Mouse (Mus musculus): ENCODE results near the gene Abcg8.
A peak's percentile ranks its signal among the peaks of the same experiment; 100 is the strongest.

Gene Abcg8

DNA sequence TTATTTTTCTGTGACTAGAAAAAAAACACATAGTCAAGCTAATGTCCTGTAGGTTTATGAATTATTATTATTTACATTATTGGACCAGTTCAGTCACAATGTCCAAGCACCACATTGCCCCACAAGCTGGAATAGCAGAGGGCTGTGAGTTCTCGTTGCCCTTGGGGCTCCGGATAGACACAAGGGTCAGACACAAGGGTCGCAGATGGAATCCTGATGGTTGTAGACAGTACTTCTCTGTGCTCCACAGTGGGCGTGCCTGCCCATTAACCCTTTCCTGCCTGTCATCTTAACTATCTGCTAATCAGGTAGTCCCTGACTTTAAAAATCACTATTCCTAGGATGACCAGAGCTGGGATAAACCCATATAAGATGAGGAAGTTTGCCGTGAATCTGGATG lies 17.9 kb upstream of the Abcg8 start:
- no peak for DNase-seq (ENCODE audit: low spot score in 2 of 2)

DNA sequence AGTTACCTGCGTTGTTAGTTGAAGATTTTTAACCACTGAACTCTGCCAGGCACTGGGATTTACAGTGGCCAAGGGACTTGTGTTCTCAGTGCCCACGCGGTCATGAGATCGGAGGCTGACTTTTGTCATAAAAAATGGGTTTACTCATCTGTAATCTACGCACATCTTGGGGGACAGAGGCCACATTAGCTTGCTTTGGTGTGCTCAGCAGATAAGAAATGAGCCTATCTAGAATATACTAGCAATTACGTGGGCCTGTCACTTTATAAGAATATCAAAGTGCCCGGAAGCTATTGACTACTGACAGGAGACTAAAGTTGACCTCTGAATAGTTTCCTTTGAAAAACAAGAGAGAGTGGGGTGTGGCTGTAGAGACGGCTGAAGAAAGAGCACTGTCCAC lies 17.2 kb upstream of the Abcg8 start:
- no peak for DNase-seq (ENCODE audit: low spot score in 2 of 2)

DNA sequence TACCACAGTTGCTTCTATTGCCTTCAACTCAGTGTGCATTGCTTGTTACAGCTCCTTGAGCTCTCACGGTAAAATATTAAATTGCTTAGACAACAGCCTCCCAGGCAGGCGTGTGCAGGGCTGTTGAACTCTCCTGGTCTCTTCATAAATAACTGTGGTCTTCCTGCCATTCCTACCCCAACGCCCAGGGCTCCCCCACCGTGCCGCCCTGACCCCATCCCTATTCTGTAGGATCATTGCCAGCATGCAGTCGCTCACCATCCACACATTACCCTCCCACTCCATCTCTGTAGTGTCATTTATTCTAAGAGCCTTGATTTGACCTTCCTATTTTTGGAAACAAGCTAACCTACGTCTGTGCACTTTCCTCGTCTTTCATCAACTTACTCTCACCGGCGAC lies 11.0 kb upstream of the Abcg8 start:
- no peak for DNase-seq (ENCODE audit: low spot score in 2 of 2)

DNA sequence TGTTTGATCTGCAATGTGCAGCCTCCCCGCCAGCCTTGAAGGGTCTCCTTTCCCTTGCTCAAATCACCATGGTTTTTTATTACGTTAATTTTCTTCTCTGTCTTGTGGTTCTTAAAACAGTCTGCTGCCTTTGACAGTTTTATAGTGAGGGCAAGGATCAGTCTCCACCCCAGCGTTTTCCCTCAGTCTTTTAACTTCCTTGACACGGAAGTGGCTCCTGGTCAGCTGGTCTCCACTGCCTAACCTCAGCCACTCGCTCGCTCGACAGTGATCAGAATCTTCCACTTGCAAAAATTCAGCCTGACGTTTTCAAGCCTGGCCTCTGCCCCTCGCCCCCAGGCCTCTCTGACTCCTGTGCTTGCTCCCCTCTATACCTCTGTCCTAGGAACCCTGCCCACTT lies 10.4 kb upstream of the Abcg8 start:
- DNase-seq (ENCODE audit: low spot score in 2 of 2): no peak

DNA sequence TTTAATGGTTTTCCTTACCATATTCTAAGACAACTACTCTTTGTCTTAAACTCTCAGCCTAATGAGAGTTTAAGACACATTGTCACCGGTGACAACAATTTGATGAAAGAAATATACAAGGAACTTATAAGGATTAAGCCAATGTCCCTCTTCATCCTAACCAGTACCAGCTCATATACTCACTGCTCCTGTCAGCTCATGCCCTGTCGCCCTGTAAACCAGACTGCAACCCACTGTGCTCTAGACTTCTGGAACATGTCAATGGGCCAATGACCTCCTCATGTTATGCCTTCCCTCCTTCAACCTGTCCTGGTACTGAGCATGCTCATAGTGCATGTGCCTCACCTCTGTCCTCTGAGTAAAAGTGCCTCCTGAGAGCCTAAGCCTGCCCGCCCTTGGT lies 8.3 kb upstream of the Abcg8 start:
- DNase-seq (ENCODE audit: low spot score in 2 of 2): no peak

DNA sequence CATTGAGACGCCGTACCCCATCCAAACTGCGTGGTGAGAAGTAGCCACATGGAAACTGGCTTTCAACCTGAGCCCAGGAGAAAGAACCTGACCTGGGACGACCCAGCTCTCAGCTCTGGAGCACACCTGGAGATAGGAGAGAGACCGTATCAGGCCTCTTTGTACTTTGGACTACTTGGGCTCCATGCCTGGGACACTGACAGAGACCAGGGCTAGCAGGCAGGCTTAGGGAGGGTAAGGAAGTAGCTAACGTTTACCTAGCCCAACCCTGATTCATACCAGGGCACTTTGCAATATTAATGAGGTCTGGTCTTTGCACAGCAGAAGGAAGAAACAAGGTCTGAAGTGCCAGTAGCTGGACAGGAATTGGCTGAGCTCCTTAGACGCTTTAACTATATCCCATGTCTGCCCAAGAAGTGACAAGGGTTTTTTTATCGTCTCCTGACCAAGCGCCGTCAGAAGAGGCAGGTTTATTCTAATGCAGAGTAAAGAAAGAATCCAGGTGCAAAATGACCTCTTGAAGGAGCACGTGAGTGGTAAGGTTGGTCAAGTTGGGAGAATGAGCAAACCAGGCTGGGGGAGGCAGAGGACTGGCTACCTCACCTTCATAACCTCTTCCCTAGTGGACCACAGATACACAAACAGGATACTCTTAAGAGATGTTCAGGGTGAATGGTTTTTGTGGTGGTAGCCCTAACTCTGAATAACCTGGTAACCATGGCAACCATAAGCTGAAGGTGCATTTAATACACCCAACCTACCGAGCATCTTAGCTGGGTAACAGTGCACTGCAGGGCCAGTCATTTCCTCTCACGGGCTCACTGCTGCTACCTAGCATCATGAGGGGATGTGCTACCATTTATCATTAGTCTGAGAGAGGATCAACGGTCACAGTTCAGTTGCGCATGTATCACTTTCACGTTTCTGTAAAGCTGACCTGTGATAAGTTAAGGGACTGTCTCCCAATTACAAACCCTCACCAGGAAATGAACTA lies 3.4 kb upstream of the Abcg8 start:
- DNase-seq (ENCODE audit: low spot score in 2 of 2): no peak

DNA sequence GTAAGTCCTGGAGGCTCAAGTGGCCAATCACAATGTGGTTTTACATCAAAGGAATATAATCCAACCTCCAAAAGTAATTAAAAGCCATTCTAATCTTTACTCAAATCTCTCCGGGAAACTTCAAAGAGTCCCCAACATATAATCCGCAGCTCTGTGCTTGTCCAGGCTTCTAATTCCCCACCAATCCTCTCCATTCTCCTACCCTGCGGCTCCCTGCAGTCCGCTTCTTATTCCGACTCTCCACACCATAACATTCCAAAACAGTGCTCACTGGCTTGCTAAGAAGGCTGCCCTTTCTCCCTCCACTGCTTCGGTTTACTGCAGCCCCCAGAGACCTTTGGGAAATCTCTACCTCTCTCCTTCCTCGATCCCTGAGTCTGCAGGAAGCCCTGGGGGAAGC lies 2.1 kb upstream of the Abcg8 start:
- no peak for DNase-seq (ENCODE audit: low spot score in 2 of 2)

DNA sequence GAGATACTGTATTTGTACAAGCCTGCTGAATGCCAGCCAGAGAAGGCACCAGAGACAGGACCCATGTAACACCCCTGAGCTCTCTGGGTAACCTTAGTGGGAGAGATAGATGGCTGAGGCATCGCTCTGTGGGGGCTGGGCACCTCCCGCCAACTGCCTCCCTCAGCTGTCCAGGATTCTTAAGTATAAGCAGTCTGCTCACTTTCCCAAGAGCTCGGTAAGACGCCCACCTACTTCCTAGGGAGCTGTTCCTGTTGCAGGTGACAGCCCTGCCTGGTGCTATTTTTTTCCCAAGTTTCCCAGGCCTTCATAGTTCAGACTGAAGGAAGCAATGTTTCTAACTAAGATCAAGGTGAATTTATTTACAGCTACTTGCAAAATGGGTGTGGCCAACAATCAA lies 898 bp upstream of the Abcg8 start:
- DNase-seq (ENCODE audit: low spot score in 2 of 2): no peak

DNA sequence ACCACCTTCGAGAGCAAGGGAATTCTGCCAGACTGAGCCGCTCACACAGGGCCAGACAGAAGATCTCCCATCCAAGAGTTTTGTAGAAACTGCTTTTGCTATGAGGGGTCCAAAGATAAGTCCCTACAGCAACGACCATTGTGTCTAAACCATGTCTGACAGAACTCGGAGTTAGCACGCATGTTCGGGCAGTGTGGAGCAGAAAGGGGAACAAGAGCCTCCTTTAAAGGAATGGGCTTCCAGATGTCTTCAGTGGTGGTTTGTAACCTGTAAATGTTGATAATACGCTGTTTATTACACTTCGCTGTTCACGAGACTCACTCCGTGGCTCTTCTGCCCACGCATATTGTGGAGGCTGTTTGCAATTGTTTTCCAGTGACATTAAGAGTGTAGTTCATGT lies 1.5 kb downstream of the Abcg8 start:
- no peak for DNase-seq (ENCODE audit: low spot score in 2 of 2)

DNA sequence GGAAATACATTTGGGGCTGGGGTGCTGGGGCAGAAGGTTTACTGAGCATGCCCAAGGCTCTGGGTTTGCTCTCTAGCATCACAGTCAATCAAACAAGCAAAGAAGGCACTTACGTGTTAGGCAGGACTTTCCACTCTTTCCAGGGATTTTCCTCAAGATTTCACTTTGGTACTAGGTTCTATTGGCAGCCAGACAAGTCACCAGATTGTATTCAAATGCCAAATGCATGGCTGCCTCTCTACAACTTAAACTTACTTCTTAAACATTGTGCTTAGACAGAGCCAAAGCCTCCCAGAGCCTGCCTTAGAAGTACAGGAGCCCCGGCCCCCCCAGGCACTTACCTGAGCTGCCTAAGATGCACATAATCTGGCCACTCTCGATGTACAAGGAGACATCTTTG lies 5.6 kb downstream of the Abcg8 start:
- DNase-seq (ENCODE audit: low spot score in 2 of 2): no peak

DNA sequence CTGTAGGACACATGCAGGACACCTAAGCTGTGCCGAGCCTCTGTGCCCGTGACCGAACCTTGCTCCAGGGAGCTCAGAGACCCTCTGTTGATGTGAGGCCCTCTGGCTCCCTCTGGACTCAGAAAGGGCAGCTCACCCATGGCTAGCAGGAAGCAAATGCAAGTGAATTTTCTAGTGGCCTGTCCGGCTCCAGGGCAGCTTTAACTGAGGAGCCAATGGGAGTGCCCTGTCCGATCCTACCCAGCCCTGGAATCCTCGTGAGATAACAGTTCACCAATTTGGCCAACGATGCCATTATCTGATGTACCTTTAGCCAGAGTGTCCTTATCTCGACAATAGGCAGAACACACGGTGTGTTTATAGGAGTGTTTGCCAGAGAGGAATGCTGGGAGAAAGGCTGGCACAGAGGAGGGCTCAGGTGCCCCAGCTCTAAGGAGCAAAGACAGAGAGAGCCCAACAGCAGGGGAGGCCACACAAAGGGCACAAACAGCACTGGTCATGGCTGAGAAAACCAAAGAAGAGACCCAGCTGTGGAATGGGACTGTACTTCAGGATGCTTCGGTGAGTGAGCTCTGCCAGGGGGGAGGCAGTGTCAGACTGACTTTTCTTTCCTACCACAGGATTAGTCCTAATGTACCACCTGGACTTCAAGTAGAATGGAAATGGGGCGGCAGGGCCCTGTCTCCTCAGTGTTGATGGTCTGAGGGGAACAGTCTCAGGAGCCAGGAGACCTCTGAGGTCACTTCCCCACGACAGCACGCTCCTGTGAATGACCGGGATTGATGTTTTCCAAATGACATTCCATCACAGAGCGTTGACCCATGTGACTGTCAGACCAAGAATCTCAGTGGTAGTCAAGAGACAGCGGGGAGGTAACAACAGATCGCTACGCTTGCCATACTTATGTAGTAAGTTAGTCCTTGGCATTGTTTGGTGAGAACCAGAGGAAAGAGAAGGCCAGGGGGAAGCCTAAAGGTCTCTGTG lies 6.9 kb downstream of the Abcg8 start, which contains the start of gene Abcg5:
Gene Abcg5 (minus strand): TSS at position 278 of the 984 bp plus-strand sequence.
- DNase-seq (ENCODE audit: low spot score in 2 of 2): no peak

DNA sequence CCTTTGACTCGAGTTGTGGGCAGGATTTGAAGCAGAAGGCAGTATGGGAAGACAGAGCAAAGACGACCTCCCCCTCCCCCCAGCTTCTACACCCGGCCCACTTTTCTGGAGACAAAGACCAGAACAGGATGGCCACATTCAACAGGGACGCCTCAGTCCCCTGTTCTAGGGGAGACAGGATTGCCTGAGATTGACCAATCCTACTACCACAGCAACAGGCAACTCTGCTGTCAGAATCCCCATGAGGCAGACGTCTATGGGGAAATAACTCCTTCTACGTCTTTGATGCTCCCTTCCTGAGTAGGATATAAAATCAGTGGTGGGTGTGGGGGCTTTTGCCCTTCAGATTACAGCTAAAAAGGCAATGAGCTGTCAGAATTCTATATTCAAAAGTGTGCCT lies 8.2 kb downstream of the Abcg8 start:
- DNase-seq (ENCODE audit: low spot score in 2 of 2): no peak

DNA sequence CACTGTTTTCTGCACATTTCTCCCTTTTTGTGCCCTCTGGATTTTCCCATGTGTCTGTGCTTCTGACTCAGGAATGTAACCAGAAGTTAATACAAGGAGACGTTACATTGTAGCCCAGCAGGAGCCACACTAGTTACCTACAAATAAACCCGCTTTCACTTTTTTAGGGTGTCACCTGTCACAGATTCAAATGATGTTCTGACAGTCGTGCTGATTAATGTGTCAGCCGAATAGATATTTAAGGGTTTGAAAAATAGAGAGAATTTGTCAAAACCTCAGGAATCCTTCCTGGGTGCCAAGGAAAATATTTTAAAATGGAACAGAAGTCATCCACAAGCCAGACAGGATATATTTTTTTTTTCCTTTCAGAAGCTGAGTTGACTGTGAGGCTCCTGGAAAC lies 9.2 kb downstream of the Abcg8 start:
- DNase-seq (ENCODE audit: low spot score in 2 of 2): no peak

DNA sequence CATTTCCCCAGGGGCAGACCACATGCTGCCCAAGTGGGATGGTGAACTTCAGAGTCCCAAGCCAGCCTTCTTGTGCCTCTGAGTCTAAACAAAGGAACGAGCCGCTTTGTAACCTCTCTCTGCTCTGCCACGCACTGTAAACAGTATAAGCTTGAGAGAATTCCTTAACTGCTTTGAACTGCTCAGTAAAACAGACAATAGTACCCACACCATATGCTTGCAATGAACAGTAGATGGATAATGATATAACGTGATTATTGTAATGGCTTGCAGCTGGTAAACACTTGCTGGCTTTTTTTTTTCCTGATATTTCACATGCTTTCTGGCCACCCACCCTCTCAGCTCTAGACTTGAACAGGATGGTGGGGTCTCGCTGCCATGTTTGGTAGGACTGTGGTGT lies 11.9 kb downstream of the Abcg8 start:
- DNase-seq (ENCODE audit: low spot score in 2 of 2): no peak

DNA sequence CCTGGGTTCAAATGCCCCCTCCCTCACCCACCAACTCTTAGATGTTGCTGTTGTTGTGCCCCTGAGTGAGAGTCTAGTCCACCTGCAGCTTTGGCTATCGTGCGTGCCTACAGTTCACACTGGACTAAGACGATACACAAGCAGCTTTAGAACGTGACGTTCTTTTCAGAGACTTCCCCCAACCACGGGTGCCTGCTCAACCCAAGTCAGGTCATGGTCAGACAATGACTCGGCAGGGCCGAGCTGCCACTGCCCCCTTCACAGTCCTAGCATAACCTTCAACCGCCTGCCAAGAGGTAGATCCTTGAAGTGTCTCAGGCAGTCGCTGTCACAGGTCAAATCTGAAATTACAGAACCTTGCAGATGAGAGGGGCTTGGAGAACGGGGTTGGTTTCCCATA lies 12.7 kb downstream of the Abcg8 start:
- DNase-seq (ENCODE audit: low spot score in 2 of 2): no peak

DNA sequence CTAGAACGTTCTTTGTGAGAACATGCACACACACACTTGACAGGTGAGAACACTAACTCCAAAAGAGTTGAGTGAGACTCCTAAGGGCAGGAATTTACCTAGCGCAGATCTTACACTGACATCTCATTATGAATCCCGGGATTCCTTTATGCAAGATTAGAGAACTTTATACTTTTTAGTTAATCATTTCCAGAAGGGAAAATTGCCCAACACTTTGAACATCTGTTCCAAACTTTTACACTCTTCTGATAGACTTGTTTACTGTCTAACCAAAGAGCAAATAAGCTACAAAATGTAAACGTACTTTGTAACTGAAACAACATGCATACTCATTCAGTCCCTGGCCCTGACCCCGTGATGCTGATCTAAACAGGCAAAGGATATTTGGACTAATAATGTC lies 13.2 kb downstream of the Abcg8 start:
- DNase-seq (ENCODE audit: low spot score in 2 of 2): no peak

DNA sequence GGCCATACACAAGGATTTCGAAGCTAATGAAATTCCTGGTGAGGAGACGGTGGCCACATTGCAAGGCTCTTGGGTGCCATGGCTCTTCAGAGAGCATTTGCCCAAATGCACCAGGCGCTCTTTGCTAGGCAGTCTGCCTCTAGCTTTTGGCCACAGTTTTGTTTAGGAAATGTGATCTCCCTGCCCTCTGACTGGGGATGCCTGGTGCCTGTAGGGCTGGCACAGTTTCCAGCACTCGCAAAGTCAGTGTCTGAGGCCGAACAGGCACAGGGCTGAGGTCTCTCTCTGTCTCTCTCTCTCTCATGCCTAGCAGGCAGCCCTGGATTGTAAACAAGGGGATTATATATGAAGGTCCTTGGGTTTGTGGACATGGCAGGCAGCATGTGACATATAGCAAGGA lies 14.0 kb downstream of the Abcg8 start:
- DNase-seq (ENCODE audit: low spot score in 2 of 2): no peak

DNA sequence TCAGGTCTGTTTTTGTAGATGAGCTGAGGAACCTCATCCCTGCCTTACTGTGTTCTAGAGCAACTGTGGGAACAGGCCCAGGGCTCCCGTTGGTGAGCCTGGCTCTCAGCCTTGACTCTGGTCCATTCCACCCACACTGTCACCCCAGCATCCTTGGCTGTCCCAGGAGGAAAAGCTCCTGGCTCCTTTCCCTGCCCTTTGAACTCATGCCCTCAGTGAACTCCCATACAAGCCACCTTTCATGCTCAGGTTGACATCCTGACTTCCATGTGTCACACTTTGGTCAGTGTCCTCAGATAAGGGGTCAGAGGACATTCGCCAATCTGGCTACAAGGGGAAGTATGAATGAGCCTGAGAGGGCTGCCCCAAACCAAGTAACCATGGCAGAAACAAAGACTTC lies 17.6 kb downstream of the Abcg8 start:
- DNase-seq (ENCODE audit: low spot score in 2 of 2): no peak

DNA sequence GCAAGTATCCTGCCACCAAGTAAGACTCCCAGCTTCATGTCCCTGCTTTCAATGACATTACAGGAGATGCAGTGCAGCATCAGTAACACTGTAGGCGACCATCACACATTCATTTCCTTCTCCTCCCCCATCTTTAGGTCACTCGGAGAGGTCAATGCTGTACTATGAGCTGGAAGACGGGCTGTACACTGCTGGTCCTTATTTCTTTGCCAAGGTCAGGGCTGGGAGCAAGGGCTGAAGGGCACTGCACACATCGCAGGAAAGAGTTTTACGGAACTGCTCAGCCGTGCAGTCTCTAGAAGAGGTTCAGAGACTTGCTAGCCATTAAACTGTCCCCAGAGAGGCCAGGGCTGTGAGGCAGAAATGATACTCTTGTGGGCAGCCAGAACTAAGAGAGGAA lies 20.4 kb downstream of the Abcg8 start:
- DNase-seq (ENCODE audit: low spot score in 2 of 2): no peak

DNA sequence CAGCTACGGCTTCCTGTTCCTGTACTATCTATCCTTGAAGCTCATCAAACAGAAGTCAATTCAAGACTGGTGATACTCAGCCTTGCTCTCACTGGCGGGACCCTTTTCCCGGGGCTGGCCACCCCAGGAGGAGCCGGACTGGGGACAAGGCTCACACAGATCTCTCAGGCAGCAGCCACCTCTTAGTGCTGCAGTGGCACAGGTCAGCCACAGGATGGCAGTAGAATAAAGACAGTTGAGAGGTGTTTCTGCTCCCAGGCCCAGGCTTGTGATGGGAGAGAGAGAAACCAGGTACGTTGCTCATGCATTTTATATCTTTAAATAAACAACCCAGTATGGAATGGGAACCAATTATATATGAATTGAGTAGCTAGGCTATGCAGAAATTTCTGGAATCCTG lies 22.6 kb downstream of the Abcg8 start:
- DNase-seq (ENCODE audit: low spot score in 2 of 2): peak; percentile 38 to 73

DNA sequence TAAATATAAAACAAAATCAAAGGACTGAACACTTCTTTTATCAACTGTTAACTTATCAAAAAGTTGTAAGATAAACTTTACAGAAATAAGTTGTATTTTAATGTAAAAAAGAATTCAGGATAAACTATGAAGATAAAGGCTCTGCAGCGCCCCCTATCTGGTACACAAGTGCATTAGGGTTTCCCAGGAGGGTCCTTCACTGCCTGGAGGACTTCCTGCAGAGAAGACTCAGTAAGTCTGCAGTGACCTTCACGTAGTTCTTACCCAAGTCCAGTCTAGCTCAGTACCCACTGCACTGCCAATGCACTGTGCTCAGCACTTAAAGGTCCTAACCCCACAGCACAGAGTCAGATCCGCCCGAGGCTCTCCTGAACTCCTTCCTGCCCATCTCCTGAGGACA lies 31.3 kb downstream of the Abcg8 start:
- no peak for DNase-seq (ENCODE audit: low spot score in 2 of 2)

DNA sequence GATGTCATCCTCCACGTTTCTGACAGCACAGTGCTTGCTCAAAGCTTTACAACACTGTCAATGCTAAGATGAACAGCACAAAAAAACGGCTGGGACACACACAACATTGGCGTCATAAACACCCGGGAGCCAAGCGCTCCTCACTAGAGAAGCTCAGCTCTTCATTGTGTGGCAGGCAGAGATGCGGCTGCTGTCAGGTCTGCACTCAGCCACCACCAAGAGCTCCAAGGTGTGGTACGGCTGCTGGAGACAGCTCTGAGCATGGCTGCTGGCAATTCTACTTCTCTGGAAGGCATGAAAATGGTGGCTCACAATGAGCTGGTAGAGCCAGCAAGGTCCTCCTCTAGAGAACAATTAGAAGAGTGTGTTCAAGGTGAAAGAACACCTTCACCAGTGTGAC lies 32.7 kb downstream of the Abcg8 start:
- DNase-seq (ENCODE audit: low spot score in 2 of 2): no peak
